Mouse (Mus musculus) megakaryocyte, embryonic 14.5 days (primary cell): ENCODE data around the gene Iqub.

Experiments
- FLI1 ChIP-seq: IDR thresholded peaks from 2 replicates; pipeline ENCODE4 v1.6.1; 2012; ENCODE audit warnings: low read length, inconsistent platforms, mixed read lengths
- GATA1 ChIP-seq: IDR thresholded peaks from 3 replicates; pipeline ENCODE4 v1.6.1; 2012; ENCODE audit warnings: mixed read lengths, low read length, inconsistent platforms, borderline replicate concordance

DNA sequence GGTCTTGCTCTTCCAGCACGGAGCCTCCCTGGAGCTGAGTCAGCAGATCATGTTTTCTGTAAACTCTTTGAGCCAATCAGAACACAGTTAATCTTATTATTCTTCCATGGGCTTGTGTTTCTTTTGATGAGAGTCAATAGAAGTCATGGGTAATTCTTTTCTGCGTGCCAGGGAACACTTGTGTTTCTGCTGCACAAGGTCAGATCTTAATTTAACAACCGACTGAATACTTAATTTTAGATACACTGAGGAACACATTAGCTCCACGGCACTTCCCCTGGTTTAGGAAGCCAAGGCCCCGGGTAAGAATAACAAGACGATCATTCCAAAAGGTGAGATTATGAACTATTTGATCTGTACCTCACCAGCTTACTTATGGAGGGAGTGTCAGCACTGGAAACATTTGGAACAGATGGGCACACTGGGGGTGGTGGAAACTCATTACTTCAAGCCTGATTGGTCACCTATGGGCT lies 28.3 kb upstream of the Iqub start:
- TF ChIP-seq GATA1 = no peak
- TF ChIP-seq FLI1 = no peak
